Mouse (Mus musculus): Measurements from ENCODE around the gene 4931406P16Rik. TPM values are rescaled to one million over a fixed set of nuclear protein-coding genes. Genes with fewer than 3 reads are reported as not detected.

4931406P16Rik gene
- polyA plus RNA-seq, 1 experiment from 2014 or later: 32.8 TPM

- WGBS: 83% methylated on average over 3 of the region's 3 CpGs
Observed at GRCm38 (mm10) chr7:34301952-34302351, 11.4 kb downstream of the 4931406P16Rik start.

GRCm38 (mm10) chr7:34298818-34299217 is 14.5 kb downstream of the 4931406P16Rik start:
- ATAC-seq (ENCODE audit: insufficient read depth, low FRiP score): no peak
- 93% methylated on average over 2 of the region's 2 CpGs for WGBS
- Histone ChIP-seq H3K36me3 (ENCODE audit: control insufficient read depth, insufficient read depth, low read length) (no peaks in the 10 kb centered on the region), H3K4me1 (ENCODE audit: control insufficient read depth, insufficient read depth, low read length) (0 out of 2 replicates have a peak, but pooled peaks cover 3% of the 10 kb centered on the region), H3K4me3 (replicated peaks; ENCODE audit: low read length) (no peak overlapping the region), H3K27ac (ENCODE audit: low read length) (no peak overlapping the region), H3K9me3 (replicated peaks; ENCODE audit: control insufficient read depth, low read length) (no peaks in the 10 kb centered on the region), H3K9ac (ENCODE audit: low read length) (no peak overlapping the region), H3K4me2 (ENCODE audit: low read depth, low read length) (no peak overlapping the region), H3K27me3 (ENCODE audit: control insufficient read depth, insufficient read depth, low read length) (no peaks in the 10 kb centered on the region)

More at GRCm38 (mm10) chr7:34301952-34302351, 11.4 kb downstream of the 4931406P16Rik start:
- Histone ChIP-seq H3K27me3 (ENCODE audit: control insufficient read depth, insufficient read depth, low read length) (no peaks in the 10 kb centered on the region), H3K36me3 (ENCODE audit: control insufficient read depth, insufficient read depth, low read length) (no peaks in the 10 kb centered on the region), H3K4me2 (ENCODE audit: low read depth, low read length) (no peak overlapping the region), H3K27ac (ENCODE audit: low read length) (peak overlapping the region; percentile 57), H3K4me3 (replicated peaks; ENCODE audit: low read length) (no peak overlapping the region), H3K4me1 (ENCODE audit: control insufficient read depth, insufficient read depth, low read length) (peaks cover 9% of the 10 kb centered on the region; the same call in 1 of the 2 replicates), H3K9me3 (replicated peaks; ENCODE audit: control insufficient read depth, low read length) (no peaks in the 10 kb centered on the region), H3K9ac (ENCODE audit: low read length) (no peak overlapping the region)
- ATAC-seq (ENCODE audit: insufficient read depth, low FRiP score): no peak

- Histone ChIP-seq H3K27ac (ENCODE audit: low read length) (no peak overlapping the region), H3K4me2 (ENCODE audit: low read depth, low read length) (no peak overlapping the region), H3K4me1 (ENCODE audit: control insufficient read depth, insufficient read depth, low read length) (0 out of 2 replicates have a peak, but pooled peaks cover 3% of the 10 kb centered on the region), H3K9ac (ENCODE audit: low read length) (no peak overlapping the region), H3K36me3 (ENCODE audit: control insufficient read depth, insufficient read depth, low read length) (no peaks in the 10 kb centered on the region), H3K4me3 (replicated peaks; ENCODE audit: low read length) (no peak overlapping the region), H3K9me3 (replicated peaks; ENCODE audit: control insufficient read depth, low read length) (no peaks in the 10 kb centered on the region), H3K27me3 (ENCODE audit: control insufficient read depth, insufficient read depth, low read length) (no peaks in the 10 kb centered on the region)
- no peak for ATAC-seq (ENCODE audit: insufficient read depth, low FRiP score)
- WGBS: 76% methylated on average over 3 of the region's 3 CpGs
Observed at GRCm38 (mm10) chr7:34296124-34296523, 17.2 kb downstream of the 4931406P16Rik start.

GRCm38 (mm10) chr7:34292633-34293032 is 20.7 kb downstream of the 4931406P16Rik start:
- Histone ChIP-seq H3K27ac (ENCODE audit: low read length) (no peak overlapping the region), H3K9ac (ENCODE audit: low read length) (no peak overlapping the region), H3K27me3 (ENCODE audit: control insufficient read depth, insufficient read depth, low read length) (no peaks in the 10 kb centered on the region), H3K4me3 (replicated peaks; ENCODE audit: low read length) (no peak overlapping the region), H3K9me3 (replicated peaks; ENCODE audit: control insufficient read depth, low read length) (no peaks in the 10 kb centered on the region), H3K4me1 (ENCODE audit: control insufficient read depth, insufficient read depth, low read length) (peaks cover 3% of the 10 kb centered on the region; the same call in 1 of the 2 replicates), H3K36me3 (ENCODE audit: control insufficient read depth, insufficient read depth, low read length) (no peaks in the 10 kb centered on the region), H3K4me2 (ENCODE audit: low read depth, low read length) (no peak overlapping the region)
- WGBS: 83% methylated on average over 2 of the region's 2 CpGs
- no peak for ATAC-seq (ENCODE audit: insufficient read depth, low FRiP score)

- 56% methylated on average over 1 of the region's 1 CpGs for WGBS
- Histone ChIP-seq H3K4me3 (replicated peaks; ENCODE audit: low read length) (no peak overlapping the region), H3K27me3 (ENCODE audit: control insufficient read depth, insufficient read depth, low read length) (no peaks in the 10 kb centered on the region), H3K9me3 (replicated peaks; ENCODE audit: control insufficient read depth, low read length) (no peaks in the 10 kb centered on the region), H3K4me1 (ENCODE audit: control insufficient read depth, insufficient read depth, low read length) (peaks cover 3% of the 10 kb centered on the region; the same call in 1 of the 2 replicates), H3K9ac (ENCODE audit: low read length) (no peak overlapping the region), H3K27ac (ENCODE audit: low read length) (peak overlapping the region; percentile 82), H3K4me2 (ENCODE audit: low read depth, low read length) (no peak overlapping the region), H3K36me3 (ENCODE audit: control insufficient read depth, insufficient read depth, low read length) (no peaks in the 10 kb centered on the region)
- no peak for ATAC-seq (ENCODE audit: insufficient read depth, low FRiP score)
Observed at GRCm38 (mm10) chr7:34291265-34291664, 22.1 kb downstream of the 4931406P16Rik start.

GRCm38 (mm10) chr7:34290450-34291151 is 22.8 kb downstream of the 4931406P16Rik start:
- Histone ChIP-seq H3K9ac (ENCODE audit: low read length) (no peak overlapping the region), H3K27me3 (ENCODE audit: control insufficient read depth, insufficient read depth, low read length) (no peaks in the 10 kb centered on the region), H3K4me2 (ENCODE audit: low read depth, low read length) (no peak overlapping the region), H3K27ac (ENCODE audit: low read length) (peak overlapping the region; percentile 82), H3K36me3 (ENCODE audit: control insufficient read depth, insufficient read depth, low read length) (0 out of 2 replicates have a peak, but pooled peaks cover 1% of the 10 kb centered on the region), H3K9me3 (replicated peaks; ENCODE audit: control insufficient read depth, low read length) (no peaks in the 10 kb centered on the region), H3K4me3 (replicated peaks; ENCODE audit: low read length) (no peak overlapping the region), H3K4me1 (ENCODE audit: control insufficient read depth, insufficient read depth, low read length) (peaks cover 3% of the 10 kb centered on the region; the same call in 1 of the 2 replicates)
- ATAC-seq (ENCODE audit: insufficient read depth, low FRiP score): peak; percentile 64; the same call in 1 of the 2 replicates

- WGBS: 98% methylated on average over 2 of the region's 2 CpGs
- no peaks in the 10 kb centered on the region for H3K9me3 ChIP-seq (replicated peaks; ENCODE audit: control insufficient read depth, low read length)
Observed at GRCm38 (mm10) chr7:34277656-34278055, 35.7 kb downstream of the 4931406P16Rik start.

GRCm38 (mm10) chr7:34276066-34276465 is 37.3 kb downstream of the 4931406P16Rik start:
- WGBS: 95% methylated on average over 3 of the region's 3 CpGs
- Histone ChIP-seq H3K9ac (ENCODE audit: low read length) (no peak overlapping the region), H3K4me3 (replicated peaks; ENCODE audit: low read length) (no peak overlapping the region), H3K27me3 (ENCODE audit: control insufficient read depth, insufficient read depth, low read length) (no peaks in the 10 kb centered on the region), H3K36me3 (ENCODE audit: control insufficient read depth, insufficient read depth, low read length) (peaks cover 12% of the 10 kb centered on the region; the same call in 1 of the 2 replicates), H3K27ac (ENCODE audit: low read length) (no peak overlapping the region), H3K4me1 (ENCODE audit: control insufficient read depth, insufficient read depth, low read length) (no peaks in the 10 kb centered on the region), H3K4me2 (ENCODE audit: low read depth, low read length) (no peak overlapping the region), H3K9me3 (replicated peaks; ENCODE audit: control insufficient read depth, low read length) (no peaks in the 10 kb centered on the region)
- ATAC-seq (ENCODE audit: insufficient read depth, low FRiP score): no peak

More at GRCm38 (mm10) chr7:34277656-34278055, 35.7 kb downstream of the 4931406P16Rik start:
- no peak overlapping the region for H3K27ac ChIP-seq (ENCODE audit: low read length)
- H3K4me2 ChIP-seq (ENCODE audit: low read depth, low read length): no peak overlapping the region
- no peak for ATAC-seq (ENCODE audit: insufficient read depth, low FRiP score)
- H3K27me3 ChIP-seq (ENCODE audit: control insufficient read depth, insufficient read depth, low read length): no peaks in the 10 kb centered on the region
- no peak overlapping the region for H3K9ac ChIP-seq (ENCODE audit: low read length)
- no peaks in the 10 kb centered on the region for H3K4me1 ChIP-seq (ENCODE audit: control insufficient read depth, insufficient read depth, low read length)
- no peak overlapping the region for H3K4me3 ChIP-seq (replicated peaks; ENCODE audit: low read length)
- peaks cover 12% of the 10 kb centered on the region; the same call in 1 of the 2 replicates for H3K36me3 ChIP-seq (ENCODE audit: control insufficient read depth, insufficient read depth, low read length)

GRCm38 (mm10) chr7:34272465-34272864 is 40.9 kb downstream of the 4931406P16Rik start:
- Histone ChIP-seq H3K4me1 (ENCODE audit: control insufficient read depth, insufficient read depth, low read length) (0 out of 2 replicates have a peak, but pooled peaks cover 3% of the 10 kb centered on the region), H3K9me3 (replicated peaks; ENCODE audit: control insufficient read depth, low read length) (no peaks in the 10 kb centered on the region), H3K27ac (ENCODE audit: low read length) (no peak overlapping the region), H3K4me2 (ENCODE audit: low read depth, low read length) (no peak overlapping the region), H3K36me3 (ENCODE audit: control insufficient read depth, insufficient read depth, low read length) (peaks cover 12% of the 10 kb centered on the region; the same call in 1 of the 2 replicates), H3K4me3 (replicated peaks; ENCODE audit: low read length) (no peak overlapping the region), H3K27me3 (ENCODE audit: control insufficient read depth, insufficient read depth, low read length) (no peaks in the 10 kb centered on the region), H3K9ac (ENCODE audit: low read length) (no peak overlapping the region)
- ATAC-seq (ENCODE audit: insufficient read depth, low FRiP score): no peak
- 70% methylated on average over 4 of the region's 4 CpGs for WGBS

Measured in stomach, embryonic 16.5 days (tissue).